Mouse (Mus musculus) neural tube, embryonic 14.5 days (tissue): ENCODE results near the gene Cpa1. TPM values are rescaled to one million over a fixed set of nuclear protein-coding genes. Genes with fewer than 3 reads are reported as not detected.

Experiments used
- ATAC-seq: fragments of 200-750 bp; cut with Nextera tagmentation; 2 replicates; pipeline ENCODE4 v1.8.0; 2017; ENCODE audit warnings: low read depth, mild to moderate bottlenecking, moderate TSS enrichment, moderate library complexity
- H3K27ac ChIP-seq: fragments of 300-500 bp; sonication (generic); 2 replicates; pipeline ENCODE4 v1.5.1; 2014; ENCODE audit warnings: low read depth, mild to moderate bottlenecking, control low read depth, low read length, moderate library complexity, mixed read lengths
- H3K27me3 ChIP-seq: fragments of 300-500 bp; sonication (generic); 2 replicates; pipeline ENCODE4 v1.6.1; 2014; ENCODE audit warnings: low read length; ENCODE audit not compliant: control insufficient read depth, insufficient read depth
- H3K36me3 ChIP-seq: fragments of 300-500 bp; sonication (generic); 2 replicates; pipeline ENCODE4 v1.6.1; 2014; ENCODE audit warnings: low read length, mixed read lengths; ENCODE audit not compliant: control insufficient read depth, insufficient read depth
- H3K4me1 ChIP-seq: fragments of 300-500 bp; sonication (generic); 2 replicates; pipeline ENCODE4 v1.6.1; 2014; ENCODE audit warnings: low read length; ENCODE audit not compliant: control insufficient read depth, insufficient read depth
- H3K4me2 ChIP-seq: fragments of 300-500 bp; sonication (generic); 2 replicates; pipeline ENCODE4 v1.6.1; 2014; ENCODE audit warnings: mild to moderate bottlenecking, low read depth, low read length, control low read depth
- H3K4me3 ChIP-seq: fragments of 300-500 bp; sonication (generic); 2 replicates; pipeline ENCODE4 v1.5.1; 2014; ENCODE audit warnings: low read depth, low read length, control low read depth, mixed read lengths
- H3K9ac ChIP-seq: fragments of 300-500 bp; sonication (generic); replicated peaks from 2 replicates; pipeline ENCODE4 v1.6.1; 2014; ENCODE audit warnings: low read depth, mild to moderate bottlenecking, control low read depth, low read length, mixed read lengths
- H3K9me3 ChIP-seq: fragments of 300-500 bp; sonication (generic); 2 replicates; pipeline ENCODE4 v1.6.1; 2016; ENCODE audit warnings: low read length; ENCODE audit not compliant: control insufficient read depth
- WGBS: fragments of 180-500 bp; shearing (Covaris S2); extraction: QIAGEN DNeasy Blood & Tissue Kit; methylation state at CpG from one replicate; pipeline ENCODE4 v1.1.7; 2014; 5-methylcytosine and 5-hydroxymethylcytosine counted together
- polyA plus RNA-seq: library from polyadenylated mRNA; unstranded; fragments of >200 nt; fragmentation: Nextera tagmentation; extraction: Ambion mirVana; gene quantifications from 2 replicates; pipeline ENCODE4 v1.2.1, GENCODE M21; 2014

Gene Cpa1
- polyA plus RNA-seq, 1 experiment from 2014 or later: 0.50 TPM

GRCm38 (mm10) chr6:30617959-30618590 lies 20.9 kb upstream of the Cpa1 start:
- peak; percentile 91 for ATAC-seq
- no peaks in the 10 kb centered on the region for H3K27me3 ChIP-seq
- H3K27ac ChIP-seq: peak overlapping the region; percentile 60
- H3K9me3 ChIP-seq: no peaks in the 10 kb centered on the region
- H3K9ac ChIP-seq: peak overlapping the region; percentile 46; the same call in 1 of the 2 replicates
- H3K36me3 ChIP-seq: no peaks in the 10 kb centered on the region
- WGBS: 3% methylated on average over 18 of the region's 18 CpGs
- peaks cover 28% of the 10 kb centered on the region for H3K4me1 ChIP-seq
- H3K4me2 ChIP-seq: peak overlapping the region; percentile 59
- H3K4me3 ChIP-seq: peak overlapping the region; percentile 13; the same call in 1 of the 2 replicates

GRCm38 (mm10) chr6:30618735-30619134 lies 20.3 kb upstream of the Cpa1 start:
- ATAC-seq: no peak
- H3K36me3 ChIP-seq: no peaks in the 10 kb centered on the region
- 0 out of 2 replicates have a peak overlapping the region, but pooled peaks have one; percentile 14 for H3K4me2 ChIP-seq
- WGBS: 24% methylated on average over 6 of the region's 6 CpGs
- no peaks in the 10 kb centered on the region for H3K27me3 ChIP-seq
- H3K9ac ChIP-seq: 0 out of 2 replicates have a peak overlapping the region, but pooled peaks have one; percentile 7
- H3K9me3 ChIP-seq: no peaks in the 10 kb centered on the region
- H3K4me1 ChIP-seq: peaks cover 28% of the 10 kb centered on the region
- H3K27ac ChIP-seq: peak overlapping the region; percentile 60; the same call in 1 of the 2 replicates
- H3K4me3 ChIP-seq: no peak overlapping the region

- Histone ChIP-seq H3K4me3 (no peak overlapping the region), H3K9ac (no peak overlapping the region), H3K4me1 (peaks cover 28% of the 10 kb centered on the region), H3K27me3 (no peaks in the 10 kb centered on the region), H3K27ac (no peak overlapping the region), H3K36me3 (no peaks in the 10 kb centered on the region), H3K4me2 (no peak overlapping the region), H3K9me3 (no peaks in the 10 kb centered on the region)
- 66% methylated on average over 5 of the region's 5 CpGs for WGBS
- no peak for ATAC-seq
These were observed 19.4 kb upstream of the Cpa1 start for GRCm38 (mm10) chr6:30619606-30620005.

- WGBS: 75% methylated on average over 4 of the region's 4 CpGs
- no peak overlapping the region for H3K4me2 ChIP-seq
- no peak overlapping the region for H3K4me3 ChIP-seq
- H3K9ac ChIP-seq: no peak overlapping the region
- H3K9me3 ChIP-seq: no peaks in the 10 kb centered on the region
- no peak for ATAC-seq
- no peak overlapping the region for H3K27ac ChIP-seq
- no peaks in the 10 kb centered on the region for H3K27me3 ChIP-seq
- H3K4me1 ChIP-seq: peaks cover 28% of the 10 kb centered on the region
- no peaks in the 10 kb centered on the region for H3K36me3 ChIP-seq
These were observed 18.4 kb upstream of the Cpa1 start for GRCm38 (mm10) chr6:30620591-30620990.

- H3K4me1 ChIP-seq: peaks cover 27% of the 10 kb centered on the region
- no peak for ATAC-seq
- no peaks in the 10 kb centered on the region for H3K36me3 ChIP-seq
- no peaks in the 10 kb centered on the region for H3K27me3 ChIP-seq
- no peak overlapping the region for H3K4me3 ChIP-seq
- no peaks in the 10 kb centered on the region for H3K9me3 ChIP-seq
- no peak overlapping the region for H3K9ac ChIP-seq
- WGBS: 93% methylated on average over 6 of the region's 6 CpGs
- H3K4me2 ChIP-seq: no peak overlapping the region
- no peak overlapping the region for H3K27ac ChIP-seq
These were observed 18.0 kb upstream of the Cpa1 start for GRCm38 (mm10) chr6:30620994-30621393.

- Histone ChIP-seq H3K27ac (no peak overlapping the region), H3K9ac (no peak overlapping the region), H3K4me3 (no peak overlapping the region), H3K27me3 (no peaks in the 10 kb centered on the region), H3K36me3 (no peaks in the 10 kb centered on the region), H3K4me2 (no peak overlapping the region), H3K4me1 (peaks cover 17% of the 10 kb centered on the region), H3K9me3 (no peaks in the 10 kb centered on the region)
- ATAC-seq: no peak
- WGBS: 86% methylated on average over 4 of the region's 4 CpGs
These were observed 17.0 kb upstream of the Cpa1 start for GRCm38 (mm10) chr6:30621986-30622389.

- H3K27me3 ChIP-seq: no peaks in the 10 kb centered on the region
- ATAC-seq: no peak
- 96% methylated on average over 9 of the region's 9 CpGs for WGBS
- H3K36me3 ChIP-seq: no peaks in the 10 kb centered on the region
- H3K9me3 ChIP-seq: no peaks in the 10 kb centered on the region
- no peaks in the 10 kb centered on the region for H3K4me1 ChIP-seq
- no peak overlapping the region for H3K4me3 ChIP-seq
- no peak overlapping the region for H3K27ac ChIP-seq
- no peak overlapping the region for H3K9ac ChIP-seq
- no peak overlapping the region for H3K4me2 ChIP-seq
These were observed 14.3 kb upstream of the Cpa1 start for GRCm38 (mm10) chr6:30624763-30625162.

- H3K9me3 ChIP-seq: no peaks in the 10 kb centered on the region
- no peaks in the 10 kb centered on the region for H3K36me3 ChIP-seq
- peak overlapping the region; percentile 48; the same call in 1 of the 2 replicates for H3K27ac ChIP-seq
- H3K4me1 ChIP-seq: no peaks in the 10 kb centered on the region
- 32% methylated on average over 6 of the region's 6 CpGs for WGBS
- no peak overlapping the region for H3K9ac ChIP-seq
- peak; percentile 78; the same call in 1 of the 2 replicates for ATAC-seq
- no peak overlapping the region for H3K4me3 ChIP-seq
- no peaks in the 10 kb centered on the region for H3K27me3 ChIP-seq
- H3K4me2 ChIP-seq: no peak overlapping the region
These were observed 10.9 kb upstream of the Cpa1 start for GRCm38 (mm10) chr6:30628152-30628551.

GRCm38 (mm10) chr6:30629989-30630388 lies 9.0 kb upstream of the Cpa1 start:
- Histone ChIP-seq H3K27ac (no peak overlapping the region), H3K4me1 (no peaks in the 10 kb centered on the region), H3K4me2 (no peak overlapping the region), H3K9ac (no peak overlapping the region), H3K4me3 (no peak overlapping the region), H3K9me3 (no peaks in the 10 kb centered on the region), H3K36me3 (no peaks in the 10 kb centered on the region), H3K27me3 (no peaks in the 10 kb centered on the region)
- no peak for ATAC-seq
- 100% methylated on average over 1 of the region's 1 CpGs for WGBS
